Comparison of ENCODE assay signal across 10 mouse cellular contexts in genomic region chr2:93666146-93666858, GRCm38 (mm10). TPM values are rescaled to one million over a fixed set of nuclear protein-coding genes. Genes with fewer than 3 reads are reported as not detected.
DNase-seq lines count a peak whose midpoint lies in the region; ATAC-seq lines count a peak whose summit lies in the region.
"Had no signal": no experiment of that assay in that cellular context is flagged by ENCODE, and none has a peak within 500 bp of the region (broad histone marks: within the 10 kb centered on the region; RNA-seq: fewer than 3 reads in every experiment).

No protein-coding gene starts in this region.

- ATAC-seq in heart, embryonic 12.5 days (ENCODE audit: insufficient number of reproducible peaks, low FRiP score) = no peak
- ATAC-seq in CD4-positive, CD25-positive, alpha-beta regulatory T cell, adult 4 months = no peak

- peaks cover 9% of the 10 kb centered on the region for H3K4me1 ChIP-seq in heart, embryonic 12.5 days (replicated peaks)

- no peaks in the 10 kb centered on the region for H3K9me3 ChIP-seq in heart, embryonic 12.5 days (replicated peaks)
- H3K9me3 ChIP-seq: hindbrain, embryonic 15.5 days had no signal

- peak; percentile 54 for DNase-seq in adrenal gland, adult 2 months
- DNase-seq in adrenal gland, postnatal 25 days = no peak
- peak; percentile 43 to 48 for DNase-seq in heart, postnatal 36 days
- DNase-seq in adipocyte (ENCODE audit: low spot score) = peak; percentile 97
- peak; percentile 59 for DNase-seq in gastrocnemius, postnatal 25 days
- no peak for DNase-seq in embryo, embryonic 10 days (ENCODE audit: low spot score)

- no peaks in the 10 kb centered on the region for H3K36me3 ChIP-seq in heart, embryonic 12.5 days
- H3K36me3 ChIP-seq: hindbrain, embryonic 15.5 days had no signal

- H3K4me2 ChIP-seq in heart, embryonic 12.5 days = no peak overlapping the region
- H3K4me2 ChIP-seq: hindbrain, embryonic 15.5 days had no signal

- H3K27me3 ChIP-seq in heart, embryonic 12.5 days (replicated peaks) = 0 out of 2 replicates have a peak, but pooled peaks cover 4% of the 10 kb centered on the region

- no peak overlapping the region for H3K9ac ChIP-seq in heart, embryonic 12.5 days
- H3K9ac ChIP-seq: hindbrain, embryonic 15.5 days had no signal

- no peak overlapping the region for H3K4me3 ChIP-seq in heart, embryonic 12.5 days
- H3K4me3 ChIP-seq: hindbrain, embryonic 15.5 days had no signal

- H3K27ac ChIP-seq in heart, embryonic 12.5 days (ENCODE audit: poor library complexity, severe bottlenecking) = no peak overlapping the region
- H3K27ac ChIP-seq: hindbrain, embryonic 15.5 days had no signal

- intact Hi-C loops in heart, postnatal 36 days (cut with DNase I) = loop anchor here (10.0 kb wide), 1 partner anchor 442 kb away; no protein-coding TSS in a partner anchor

- WGBS in heart, embryonic 12.5 days = 64% methylated on average over 3 of the region's 3 CpGs

RNA-seq across cellular contexts. Expression of gene Alx4, which starts 24.1 kb away (rescaled TPM):
- total RNA-seq in adrenal gland, adult 2 months (2021) = under 1 TPM; 0.26 to 0.62 TPM
- 0.51 and 0.68 TPM in 2 replicates for polyA plus RNA-seq in adrenal gland, adult 2 months (2012; rRNA removed)
- total RNA-seq in adrenal gland, postnatal 25 days (2021) = 0.29 and 0.39 TPM in 2 replicates
- under 1 TPM; 0.19 to 0.22 TPM for total RNA-seq in heart, postnatal 36 days (2021)
- polyA plus RNA-seq in heart, embryonic 12.5 days (2016; fragmentation: Nextera tagmentation; extraction: Ambion mirVana) = 0.15 and 0.17 TPM in 2 replicates
- under 1 TPM; 0.33 to 0.56 TPM for total RNA-seq in gastrocnemius, postnatal 25 days (2021)
- not detected for polyA plus RNA-seq in CD4-positive, CD25-positive, alpha-beta regulatory T cell, adult 4 months (2017; shearing (Covaris generic))
- total RNA-seq: megakaryocyte, adult 5-6 weeks had no signal

Comparison
In these comparisons a context has a peak if more than half of its experiments do, and no peak if none do; other contexts are left out.
1. DNase-seq: peak in adrenal gland, adult 2 months (single experiment), heart, postnatal 36 days (2 of 2), adipocyte (single experiment) and gastrocnemius, postnatal 25 days (single experiment); none in adrenal gland, postnatal 25 days (single experiment) and embryo, embryonic 10 days (single experiment).